25 mouse cellular contexts compared by ENCODE assay signal in genomic region chr8:115793587-115793986, GRCm38 (mm10).
DNase-seq lines count a peak whose midpoint lies in the region; ATAC-seq and TF ChIP-seq lines count a peak whose summit lies in the region.
"Had no signal": no experiment of that assay in that cellular context is flagged by ENCODE, and none has a peak within 500 bp of the region (broad histone marks: within the 10 kb centered on the region; RNA-seq: fewer than 3 reads in every experiment).

No protein-coding gene starts in this region.

- H3K4me3 ChIP-seq in cerebellum, adult 2 months (replicated peaks; ENCODE audit: insufficient read depth, low read depth, low read length), result no peak overlapping the region
- H3K4me3 ChIP-seq: embryonic facial prominence, embryonic 12.5 days; embryonic facial prominence, embryonic 15.5 days; forebrain, embryonic 12.5 days; forebrain, embryonic 15.5 days; heart, embryonic 12.5 days; heart, embryonic 15.5 days had no signal

- no peaks in the 10 kb centered on the region for H3K27me3 ChIP-seq in cerebellum, adult 2 months (ENCODE audit: control insufficient read depth, insufficient read depth, low read length)
- H3K27me3 ChIP-seq: embryonic facial prominence, embryonic 12.5 days; embryonic facial prominence, embryonic 15.5 days; forebrain, embryonic 12.5 days; forebrain, embryonic 15.5 days; heart, embryonic 12.5 days; heart, embryonic 15.5 days; Patski had no signal

- H3K27ac ChIP-seq in cerebellum, adult 2 months (ENCODE audit: insufficient read depth, low read length), result no peak overlapping the region
- H3K27ac ChIP-seq: embryonic facial prominence, embryonic 12.5 days; embryonic facial prominence, embryonic 15.5 days; forebrain, embryonic 12.5 days; forebrain, embryonic 15.5 days; heart, embryonic 15.5 days; hindbrain, embryonic 14.5 days; hindbrain, postnatal 0 days had no signal

- TF ChIP-seq CTCF in cerebellum, adult 2 months (IDR thresholded peaks at IDR 0.05; ENCODE audit: borderline replicate concordance, insufficient read depth, low read depth, low read length), result no peak

- TF ChIP-seq POLR2A in cerebellum, adult 2 months (IDR thresholded peaks at IDR 0.05; ENCODE audit: borderline replicate concordance, insufficient read depth, low read length), result no peak

- H3K4me1 ChIP-seq in cerebellum, adult 2 months (ENCODE audit: control insufficient read depth, insufficient read depth, low read length), result no peaks in the 10 kb centered on the region
- H3K4me1 ChIP-seq: embryonic facial prominence, embryonic 12.5 days; embryonic facial prominence, embryonic 15.5 days; forebrain, embryonic 15.5 days; heart, embryonic 12.5 days; heart, embryonic 15.5 days had no signal

- ATAC-seq in activated CD4-positive, CD25-positive, alpha-beta regulatory T cell, adult 4 months, result peak; percentile 46
- ATAC-seq in granulocyte monocyte progenitor cell, adult 5-6 weeks (replicated peaks; ENCODE audit: poor library complexity, severe bottlenecking), result peak; percentile 70
- ATAC-seq in megakaryocyte, adult 5-6 weeks (ENCODE audit: poor library complexity, severe bottlenecking), result 0 out of 2 replicates have a peak, but pooled peaks have one; percentile 27
- ATAC-seq: forebrain, embryonic 15.5 days; hindbrain, postnatal 0 days; intestine, postnatal 0 days; Patski had no signal

- no peak for DNase-seq in cerebellum, postnatal 10 days
- DNase-seq in kidney, postnatal 14 days, result no peak
- no peak for DNase-seq in cerebellum, adult 11-12 months
- DNase-seq in cerebellum, adult 2 months, result no peak
- DNase-seq: adrenal gland, adult 2 months; adrenal gland, postnatal 14 days; cerebellum, adult 18-20 months; cerebellum, adult 9-11 months; heart, adult 18-20 months; heart, postnatal 10 days; heart, postnatal 36 days; kidney, adult 2 months had no signal

- WGBS in cerebellum, adult 2 months, result 87% methylated on average over 1 of the region's 1 CpGs
